Mouse (Mus musculus): ENCODE results near the gene Tph2.

GRCm38 (mm10) chr10:115096191-115096590 is 88.6 kb downstream of the Tph2 start:
- TF ChIP-seq CTCF (IDR thresholded peaks at IDR 0.05; ENCODE audit: borderline replicate concordance, insufficient read depth, low read length) (no peak), POLR2A (IDR thresholded peaks at IDR 0.05; ENCODE audit: low read depth, low read length) (no peak)
